Mouse (Mus musculus) thymus, adult 2 months (tissue): ENCODE results near the gene Ahcyl2. TPM values are rescaled to one million over a fixed set of nuclear protein-coding genes. Genes with fewer than 3 reads are reported as not detected.

Experiments used
- DNase-seq: peaks from one replicate; pipeline ENCODE4 v3.0.0; 2021
- H3K27ac ChIP-seq: fragments of 200-500 bp; 2 replicates; pipeline ENCODE4 v1.5.1; 2012; ENCODE audit warnings: low read length, control low read depth; ENCODE audit not compliant: control insufficient read depth, insufficient read depth
- H3K27me3 ChIP-seq: fragments of 200-500 bp; 2 replicates; pipeline ENCODE4 v1.6.1; 2012; ENCODE audit warnings: mild to moderate bottlenecking, low read length, moderate library complexity, mixed read lengths; ENCODE audit not compliant: control insufficient read depth, insufficient read depth
- H3K36me3 ChIP-seq: fragments of 200-500 bp; 2 replicates; pipeline ENCODE4 v1.6.1; 2012; ENCODE audit warnings: mild to moderate bottlenecking, low read length, moderate library complexity; ENCODE audit not compliant: control insufficient read depth, insufficient read depth
- H3K4me1 ChIP-seq: fragments of 200-500 bp; replicated peaks from 2 replicates; pipeline ENCODE4 v1.6.1; 2012; ENCODE audit warnings: low read length; ENCODE audit not compliant: control insufficient read depth, insufficient read depth
- H3K4me3 ChIP-seq: fragments of 200-500 bp; 2 replicates; pipeline ENCODE4 v1.5.1; 2012; ENCODE audit warnings: mild to moderate bottlenecking, low read length, control low read depth, moderate library complexity; ENCODE audit not compliant: control insufficient read depth, insufficient read depth
- CTCF ChIP-seq: fragments of 200-500 bp; IDR thresholded peaks from 2 replicates; pipeline ENCODE4 v1.5.1; 2012; ENCODE audit warnings: mild to moderate bottlenecking, control low read depth, low read length, moderate library complexity, borderline replicate concordance; ENCODE audit not compliant: control insufficient read depth, poor library complexity, insufficient read depth; ENCODE audit errors: extremely low read depth
- POLR2A ChIP-seq: fragments of 200-500 bp; IDR thresholded peaks from 2 replicates; pipeline ENCODE4 v1.6.1; 2012; ENCODE audit warnings: mild to moderate bottlenecking, low read length, control low read depth, moderate library complexity; ENCODE audit not compliant: control insufficient read depth, poor library complexity, insufficient read depth; ENCODE audit errors: extremely low read depth
- WGBS: fragments of 180-500 bp; shearing (Covaris S2); methylation state at CpG from one replicate; pipeline ENCODE4 v1.1.7; 2018; 5-methylcytosine and 5-hydroxymethylcytosine counted together
- polyA plus RNA-seq: library from polyadenylated mRNA; depleted of rRNA; stranded (reverse); fragments of >200 nt; gene quantifications from 2 replicates; pipeline ENCODE4 v1.2.3, GENCODE M21; 2012

Gene Ahcyl2
- polyA plus RNA-seq, 1 experiment, result 44.1 TPM

DNA sequence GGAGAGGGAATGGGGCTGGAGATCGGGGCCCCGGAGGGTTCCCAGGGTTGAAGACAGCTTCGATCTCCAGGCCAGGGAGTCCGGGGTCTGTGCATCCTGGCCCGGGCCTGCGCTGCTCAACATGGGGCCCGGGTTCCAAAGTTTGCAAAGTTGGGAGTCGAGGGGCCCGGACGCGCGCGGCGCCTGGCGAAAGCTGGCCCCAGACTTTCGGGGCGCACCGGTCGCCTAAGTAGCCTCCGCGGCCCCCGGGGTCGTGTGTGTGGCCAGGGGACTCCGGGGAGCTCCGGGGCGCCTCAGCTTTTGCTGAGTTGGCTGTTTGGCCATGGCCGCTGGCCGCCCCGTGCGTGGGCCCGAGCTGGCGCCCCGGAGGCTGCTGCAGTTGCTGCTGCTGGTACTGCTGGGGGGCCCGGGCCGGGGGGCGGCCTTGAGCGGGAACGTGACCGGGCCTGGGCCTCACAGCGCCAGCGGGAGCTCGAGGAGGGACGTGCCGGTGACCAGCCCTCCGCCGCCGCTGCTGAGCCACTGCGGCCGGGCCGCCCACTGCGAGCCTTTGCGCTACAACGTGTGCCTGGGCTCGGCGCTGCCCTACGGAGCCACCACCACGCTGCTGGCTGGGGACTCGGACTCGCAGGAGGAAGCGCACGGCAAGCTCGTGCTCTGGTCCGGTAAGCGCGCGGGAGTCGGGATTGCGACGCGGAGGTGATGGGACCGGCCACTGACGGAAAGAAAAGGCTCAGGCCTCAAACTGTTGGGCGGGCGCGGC lies 31.9 kb upstream of the Ahcyl2 start:
- H3K36me3 ChIP-seq, result no peaks in the 10 kb centered on the region
- WGBS, result under 1% methylated on average over 74 of the region's 75 CpGs
- no peaks in the 10 kb centered on the region for H3K27me3 ChIP-seq
- no peak overlapping the region for H3K27ac ChIP-seq
- 0 out of 2 replicates have a peak, but pooled peaks have one; percentile 11 for TF ChIP-seq POLR2A
- no peak for TF ChIP-seq CTCF
- H3K4me3 ChIP-seq, result peak overlapping the region; percentile 67
- peak; percentile 52 for DNase-seq
- peaks cover 20% of the 10 kb centered on the region for H3K4me1 ChIP-seq

DNA sequence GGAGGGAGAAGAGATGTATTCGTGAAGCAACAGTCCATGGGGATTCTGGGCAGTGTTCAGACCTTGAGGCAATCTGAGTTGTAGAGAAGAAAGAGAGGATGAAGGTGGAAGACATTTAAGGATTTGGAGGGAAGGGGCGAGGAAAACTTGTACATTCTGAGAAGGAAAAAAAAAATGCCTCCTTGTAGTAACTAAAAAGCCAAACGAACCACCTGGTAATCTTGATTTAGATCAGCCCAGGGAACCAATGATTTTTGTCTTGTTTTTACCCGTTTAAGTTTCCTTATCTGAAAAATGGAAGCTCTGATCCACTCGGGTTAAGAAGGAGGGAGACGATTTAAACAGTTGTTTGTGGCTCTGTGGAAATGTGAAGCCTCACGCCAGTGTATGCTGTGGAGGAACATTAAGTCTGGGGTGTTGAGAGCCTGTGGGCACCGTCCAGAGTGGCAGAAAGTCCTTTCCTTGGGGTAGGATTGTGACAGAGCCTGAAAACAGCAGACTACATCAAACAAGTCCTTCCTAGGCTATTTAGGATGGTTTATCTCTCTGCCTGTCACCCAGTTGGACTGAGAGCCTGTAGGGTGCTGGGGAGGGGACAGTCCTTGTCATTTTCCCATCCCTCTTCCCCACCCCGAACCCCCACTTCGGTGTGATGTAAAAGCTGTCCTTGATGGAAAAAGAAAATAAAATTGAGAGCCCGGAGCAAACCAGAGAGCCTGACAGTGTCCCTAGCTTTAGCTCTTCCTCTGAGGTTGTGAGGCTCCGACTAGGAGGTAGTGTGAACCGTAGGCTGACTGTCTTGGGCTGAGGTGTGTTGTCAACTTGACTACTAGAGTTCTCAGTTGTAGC lies 31.0 kb upstream of the Ahcyl2 start:
- TF ChIP-seq CTCF (no peak), POLR2A (no peak)
- H3K4me1 ChIP-seq, result peaks cover 20% of the 10 kb centered on the region
- 15% methylated on average over 13 of the region's 13 CpGs for WGBS
- peak overlapping the region; percentile 67 for H3K4me3 ChIP-seq
- no peak for DNase-seq
- H3K27ac ChIP-seq, result peak overlapping the region; percentile 20; the same call in 1 of the 2 replicates
- no peaks in the 10 kb centered on the region for H3K36me3 ChIP-seq
- H3K27me3 ChIP-seq, result no peaks in the 10 kb centered on the region

DNA sequence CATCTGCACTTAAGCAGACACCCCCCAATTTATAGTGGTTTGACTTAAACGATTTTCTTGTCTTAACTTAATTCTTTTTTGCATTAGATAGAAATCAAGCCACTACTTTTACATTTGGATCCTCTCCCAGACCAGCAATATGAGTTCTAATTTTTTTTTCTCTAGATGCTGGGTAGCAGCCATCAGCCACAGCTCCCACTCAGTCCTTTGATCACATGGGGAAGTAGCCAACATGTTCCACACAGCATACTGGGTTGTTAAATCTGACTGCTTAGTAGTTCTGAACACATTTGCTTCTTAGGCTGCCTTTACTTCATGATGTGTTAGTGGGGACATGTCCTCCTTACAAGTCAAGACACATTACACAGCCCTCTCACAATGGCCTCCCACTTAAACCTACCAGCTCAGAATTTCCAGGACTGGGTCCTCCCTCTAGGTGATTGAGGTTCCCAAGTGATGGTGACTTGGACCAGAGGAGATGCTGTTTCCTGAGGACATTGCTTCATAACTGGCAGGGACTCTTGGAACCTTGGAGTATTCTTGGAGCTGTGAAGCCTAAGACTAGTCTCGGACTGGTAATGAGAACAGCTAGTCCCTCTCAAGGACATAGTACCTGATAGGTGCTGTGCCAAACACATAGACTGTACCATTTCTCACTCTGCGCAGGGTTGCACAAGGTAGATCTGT lies 16.2 kb upstream of the Ahcyl2 start:
- Histone ChIP-seq H3K4me3 (no peak overlapping the region), H3K27me3 (no peaks in the 10 kb centered on the region), H3K36me3 (no peaks in the 10 kb centered on the region), H3K4me1 (no peaks in the 10 kb centered on the region), H3K27ac (no peak overlapping the region)
- no peak for DNase-seq
- no peak for TF ChIP-seq CTCF
- no peak for TF ChIP-seq POLR2A
- 70% methylated on average over 3 of the region's 3 CpGs for WGBS

DNA sequence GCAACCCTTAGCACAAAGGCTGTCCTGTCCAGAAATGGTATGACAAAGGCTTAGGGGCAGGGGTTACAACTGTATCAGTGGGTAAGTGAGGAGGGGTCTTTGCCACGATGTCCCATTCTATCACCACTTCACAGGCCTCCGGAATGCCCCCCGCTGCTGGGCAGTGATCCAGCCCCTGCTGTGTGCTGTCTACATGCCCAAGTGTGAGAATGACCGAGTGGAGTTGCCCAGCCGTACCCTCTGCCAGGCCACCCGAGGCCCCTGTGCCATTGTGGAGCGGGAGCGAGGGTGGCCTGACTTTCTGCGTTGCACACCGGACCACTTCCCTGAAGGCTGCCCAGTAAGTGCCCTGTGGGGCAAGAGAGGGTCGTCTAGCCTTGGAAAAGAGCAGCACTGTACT lies 14.5 kb upstream of the Ahcyl2 start:
- WGBS, result 97% methylated on average over 11 of the region's 11 CpGs
- Histone ChIP-seq H3K4me1 (no peaks in the 10 kb centered on the region), H3K4me3 (no peak overlapping the region), H3K36me3 (no peaks in the 10 kb centered on the region), H3K27me3 (no peaks in the 10 kb centered on the region), H3K27ac (no peak overlapping the region)
- DNase-seq, result no peak
- no peak for TF ChIP-seq CTCF
- TF ChIP-seq POLR2A, result no peak

DNA sequence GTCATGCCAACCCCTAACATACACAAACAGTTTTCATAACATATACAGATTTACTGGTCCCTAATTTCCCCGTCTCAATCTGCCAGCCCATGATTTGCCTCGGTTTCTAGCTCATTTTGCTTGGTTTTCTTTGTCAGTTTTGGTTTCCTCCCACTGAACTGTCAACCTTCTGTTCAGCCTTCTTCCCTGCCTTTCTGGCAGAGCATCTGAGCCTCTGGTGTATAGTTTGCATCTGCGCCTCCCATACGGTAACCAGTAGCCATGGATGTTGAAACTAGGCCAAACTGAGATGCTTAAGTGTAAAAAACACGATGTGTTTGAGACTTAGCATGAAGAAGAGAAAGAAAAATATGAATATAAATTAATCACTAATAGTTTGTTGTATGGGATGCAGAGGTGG lies 11.8 kb upstream of the Ahcyl2 start:
- no peak for DNase-seq
- H3K4me1 ChIP-seq, result no peaks in the 10 kb centered on the region
- TF ChIP-seq POLR2A (no peak), CTCF (no peak)
- WGBS, result 95% methylated on average over 5 of the region's 5 CpGs
- no peak overlapping the region for H3K27ac ChIP-seq
- no peak overlapping the region for H3K4me3 ChIP-seq
- no peaks in the 10 kb centered on the region for H3K36me3 ChIP-seq
- no peaks in the 10 kb centered on the region for H3K27me3 ChIP-seq

DNA sequence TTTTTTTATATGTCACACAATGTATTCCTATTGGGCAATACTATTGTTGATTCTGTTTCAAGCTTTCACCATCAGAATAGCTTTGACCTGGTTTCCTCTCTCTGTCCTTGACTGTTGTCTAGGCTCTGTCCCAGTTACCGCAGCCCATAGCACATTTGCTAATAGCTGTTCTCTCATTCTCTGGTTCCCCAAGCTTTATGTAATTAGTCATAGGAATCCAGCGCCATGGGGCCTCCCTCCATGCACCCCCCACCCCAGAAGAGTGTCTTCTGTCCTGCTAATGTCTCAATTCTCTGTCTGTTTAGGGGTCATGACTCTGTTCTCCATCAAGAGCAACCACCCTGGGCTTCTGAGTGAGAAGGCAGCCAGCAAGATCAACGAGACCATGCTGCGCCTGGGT lies 11.3 kb upstream of the Ahcyl2 start:
- WGBS, result 98% methylated on average over 4 of the region's 4 CpGs
- TF ChIP-seq POLR2A (no peak), CTCF (no peak)
- no peaks in the 10 kb centered on the region for H3K27me3 ChIP-seq
- H3K4me1 ChIP-seq, result no peaks in the 10 kb centered on the region
- H3K27ac ChIP-seq, result no peak overlapping the region
- H3K36me3 ChIP-seq, result no peaks in the 10 kb centered on the region
- no peak overlapping the region for H3K4me3 ChIP-seq
- no peak for DNase-seq
